Mouse (Mus musculus) lung, adult 2 months (tissue): ENCODE measurements around the gene Egfl8.

Experiments used
- CTCF ChIP-seq: fragments of 200-500 bp; IDR thresholded peaks from 2 replicates; pipeline ENCODE4 v1.5.1; 2011; ENCODE audit warnings: mild to moderate bottlenecking, low read length, control low read depth; ENCODE audit not compliant: insufficient read depth
- POLR2A ChIP-seq: fragments of 200-500 bp; IDR thresholded peaks from 2 replicates; pipeline ENCODE4 v1.6.1; 2011; ENCODE audit warnings: low read depth, mild to moderate bottlenecking, control low read depth, low read length, borderline replicate concordance; ENCODE audit errors: extremely low read depth

GRCm38 (mm10) chr17:34576577-34576976 lies 39.2 kb downstream of the Egfl8 start:
- TF ChIP-seq POLR2A (no peak), CTCF (no peak)
